Mouse (Mus musculus): ENCODE measurements around the gene Padi3.

GRCm38 (mm10) chr4:140753366-140753765 lies 57.1 kb downstream of the Padi3 start:
- TF ChIP-seq NRF1 (IDR thresholded peaks at IDR 0.05; ENCODE audit: insufficient read depth, low read depth, low read length, poor library complexity, severe bottlenecking) (no peak), CTCF (IDR thresholded peaks at IDR 0.05 in 2 of 3, conservative IDR thresholded peaks at IDR 0.05 in 1 of 3; ENCODE audit: control insufficient read depth in 1 of 3, insufficient read depth in 1 of 3, low read depth in 2 of 3, low read length in 3 of 3, poor library complexity in 1 of 3, severe bottlenecking in 1 of 3) (no peak), RCOR1 (IDR thresholded peaks at IDR 0.05; ENCODE audit: low read depth, low read length) (no peak), TCF12 (IDR thresholded peaks at IDR 0.05; ENCODE audit: low read depth, low read length) (no peak), EP300 (IDR thresholded peaks at IDR 0.05; ENCODE audit: low read depth in 1 of 2, low read length in 2 of 2) (no peak), ZMIZ1 (IDR thresholded peaks at IDR 0.05; ENCODE audit: low read depth, low read length) (no peak), SMC3 (IDR thresholded peaks at IDR 0.05; ENCODE audit: low read depth, low read length) (no peak), MEF2A (IDR thresholded peaks at IDR 0.05; ENCODE audit: extremely low read depth, insufficient replicate concordance, low read depth, low read length, poor library complexity, severe bottlenecking) (no peak), GATA1 (IDR thresholded peaks at IDR 0.05; ENCODE audit: low read depth, low read length) (no peak), MAX (IDR thresholded peaks at IDR 0.05; ENCODE audit: low read length) (no peak), POLR2A (IDR thresholded peaks at IDR 0.05; ENCODE audit: control insufficient read depth in 1 of 2, insufficient read depth in 1 of 2, low read depth in 1 of 2, low read length in 2 of 2, poor library complexity in 1 of 2) (no peak)

Measured in MEL (cell line).